Mouse (Mus musculus): Measurements from ENCODE around the gene Zbtb39. TPM values are rescaled to one million over a fixed set of nuclear protein-coding genes. Genes with fewer than 3 reads are reported as not detected.
A peak's percentile ranks its signal among the peaks of the same experiment; 100 is the strongest.

Zbtb39 gene
- polyA plus RNA-seq, 1 experiment from 2014 or later, result 4.3 TPM

DNA sequence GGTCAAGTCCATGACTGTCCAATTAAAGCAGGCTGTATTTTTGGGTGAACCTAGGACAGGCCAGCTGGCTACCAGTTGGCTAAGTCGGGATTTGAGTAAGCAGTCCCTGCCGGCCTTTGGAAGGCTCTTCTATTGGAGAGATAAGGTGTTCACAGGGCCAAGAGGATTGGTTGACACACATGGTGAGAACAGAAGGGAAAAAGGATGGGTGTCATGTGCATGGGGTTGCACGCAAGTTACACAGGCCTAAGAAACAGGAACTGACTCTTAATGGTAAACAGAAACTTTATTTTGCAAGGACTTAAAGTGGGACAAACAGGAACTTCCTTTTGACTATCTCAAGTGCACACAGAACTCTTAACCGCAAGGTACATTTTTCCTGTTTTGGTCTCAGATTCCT, 2.4 kb upstream of the Zbtb39 start:
- H3K36me3 ChIP-seq, result peaks cover 8% of the 10 kb centered on the region
- ATAC-seq (ENCODE audit: insufficient number of reproducible peaks, insufficient read depth, low FRiP score, low TSS enrichment, low read depth), result no peak
- WGBS, result 73% methylated on average over 4 of the region's 4 CpGs
- no peaks in the 10 kb centered on the region; the same call in 1 of the 2 replicates for H3K27me3 ChIP-seq
- H3K9ac ChIP-seq (replicated peaks), result no peak overlapping the region
- H3K9me3 ChIP-seq, result peaks cover 3% of the 10 kb centered on the region; the same call in 1 of the 2 replicates
- H3K4me2 ChIP-seq, result no peak overlapping the region
- no peak overlapping the region for H3K27ac ChIP-seq
- peaks cover 13% of the 10 kb centered on the region for H3K4me1 ChIP-seq (replicated peaks)
- no peak overlapping the region for H3K4me3 ChIP-seq (replicated peaks)

DNA sequence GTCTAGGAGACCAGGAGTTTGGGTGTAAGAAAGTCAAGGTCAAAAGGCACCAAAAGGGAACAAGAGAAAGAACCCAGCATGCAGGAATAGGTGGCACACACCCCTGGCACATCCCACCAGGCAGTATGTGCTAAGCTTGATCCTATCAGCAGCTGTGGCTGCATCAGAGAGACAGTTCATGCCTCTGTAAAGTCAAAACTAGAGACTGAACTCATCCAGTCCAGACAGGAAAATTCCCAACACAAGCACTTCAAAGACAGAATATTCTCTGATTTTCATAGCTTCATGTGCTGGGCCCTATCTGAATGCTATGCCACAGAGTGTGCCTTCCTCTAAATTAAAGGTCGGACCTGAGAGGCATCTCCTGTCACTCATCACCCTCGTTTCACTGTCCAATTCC, 1.8 kb upstream of the Zbtb39 start:
- WGBS, result 30% methylated on average over 2 of the region's 2 CpGs

GRCm38 (mm10) chr10:127738151-127738882, 1.0 kb upstream of the Zbtb39 start:
- Histone ChIP-seq H3K4me2 (peak overlapping the region; percentile 54), H3K9me3 (peaks cover 3% of the 10 kb centered on the region; the same call in 1 of the 2 replicates), H3K27ac (peak overlapping the region; percentile 17; the same call in 1 of the 2 replicates), H3K27me3 (no peaks in the 10 kb centered on the region; the same call in 1 of the 2 replicates), H3K36me3 (peaks cover 22% of the 10 kb centered on the region), H3K4me1 (replicated peaks) (peaks cover 13% of the 10 kb centered on the region), H3K4me3 (replicated peaks) (peak overlapping the region; percentile 99; the same call in 1 of the 2 replicates), H3K9ac (replicated peaks) (no peak overlapping the region)
- WGBS, result 48% methylated on average over 13 of the region's 13 CpGs
- no peak for ATAC-seq (ENCODE audit: insufficient number of reproducible peaks, insufficient read depth, low FRiP score, low TSS enrichment, low read depth)

More for the DNA sequence above, 1.8 kb upstream of the Zbtb39 start:
- ATAC-seq (ENCODE audit: insufficient number of reproducible peaks, insufficient read depth, low FRiP score, low TSS enrichment, low read depth), result no peak
- Histone ChIP-seq H3K4me3 (replicated peaks) (no peak overlapping the region), H3K36me3 (peaks cover 14% of the 10 kb centered on the region), H3K27me3 (no peaks in the 10 kb centered on the region; the same call in 1 of the 2 replicates), H3K9me3 (peaks cover 3% of the 10 kb centered on the region; the same call in 1 of the 2 replicates), H3K9ac (replicated peaks) (no peak overlapping the region), H3K27ac (no peak overlapping the region), H3K4me1 (replicated peaks) (peaks cover 13% of the 10 kb centered on the region), H3K4me2 (no peak overlapping the region)

- under 1% methylated on average over 45 of the region's 55 CpGs for WGBS
- Histone ChIP-seq H3K27ac (peak overlapping the region; percentile 91), H3K4me1 (replicated peaks) (peaks cover 13% of the 10 kb centered on the region), H3K36me3 (peaks cover 35% of the 10 kb centered on the region), H3K9me3 (peaks cover 3% of the 10 kb centered on the region; the same call in 1 of the 2 replicates), H3K4me2 (peak overlapping the region; percentile 82), H3K9ac (replicated peaks) (peak overlapping the region; percentile 99), H3K27me3 (no peaks in the 10 kb centered on the region), H3K4me3 (replicated peaks) (peak overlapping the region; percentile 99)
- peak; percentile 24; the same call in 1 of the 2 replicates for ATAC-seq (ENCODE audit: insufficient number of reproducible peaks, insufficient read depth, low FRiP score, low TSS enrichment, low read depth)
Observed at GRCm38 (mm10) chr10:127739661-127740161, 373 bp downstream of the Zbtb39 start.

DNA sequence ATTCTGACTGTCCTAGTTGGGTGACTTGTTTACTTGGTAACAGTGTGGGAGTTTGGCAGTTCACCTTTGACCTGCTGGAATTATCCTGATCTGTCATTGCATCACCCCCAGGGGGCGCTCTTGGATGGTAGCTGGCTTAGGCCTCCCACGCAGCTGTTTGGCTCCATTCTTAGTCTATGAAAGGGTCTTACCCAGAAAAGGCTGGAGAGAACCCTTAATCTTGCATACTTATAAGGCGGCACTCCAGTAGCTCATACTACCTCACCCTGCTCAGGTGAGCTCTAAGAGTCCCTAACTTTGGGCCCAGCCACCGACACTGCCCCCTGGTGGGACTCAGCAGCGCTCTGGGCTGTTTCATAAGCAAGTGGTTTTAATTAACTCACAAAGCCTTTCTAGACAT, 5.3 kb downstream of the Zbtb39 start:
- Histone ChIP-seq H3K9me3 (no peaks in the 10 kb centered on the region), H3K4me1 (replicated peaks) (peaks cover 21% of the 10 kb centered on the region), H3K9ac (replicated peaks) (no peak overlapping the region), H3K36me3 (peaks cover 75% of the 10 kb centered on the region), H3K27me3 (no peaks in the 10 kb centered on the region; the same call in 1 of the 2 replicates), H3K4me2 (no peak overlapping the region), H3K27ac (no peak overlapping the region), H3K4me3 (replicated peaks) (no peak overlapping the region)
- no peak for ATAC-seq (ENCODE audit: insufficient number of reproducible peaks, insufficient read depth, low FRiP score, low TSS enrichment, low read depth)
- WGBS, result 59% methylated on average over 5 of the region's 5 CpGs

DNA sequence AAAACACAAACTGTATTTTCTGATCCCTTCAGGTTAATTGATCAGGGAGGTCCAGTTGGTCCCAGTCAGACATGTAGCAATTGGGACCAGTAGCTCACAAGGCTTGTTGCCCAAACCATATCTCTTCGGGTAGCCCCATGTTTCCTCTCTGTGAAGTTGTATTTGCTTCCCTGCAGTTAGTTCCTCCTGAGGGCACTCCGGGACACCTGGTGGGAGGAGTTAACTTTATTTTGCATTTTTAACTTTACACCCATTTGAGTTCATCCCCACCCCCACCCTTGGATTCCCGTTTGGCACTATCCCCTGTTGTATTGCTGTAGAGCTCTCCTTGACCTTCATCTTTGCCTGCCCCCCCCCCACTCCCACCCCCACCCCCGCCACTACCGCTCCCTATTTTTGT, 6.5 kb downstream of the Zbtb39 start:
- Histone ChIP-seq H3K27ac (no peak overlapping the region), H3K4me3 (replicated peaks) (no peak overlapping the region), H3K36me3 (peaks cover 79% of the 10 kb centered on the region), H3K27me3 (peaks cover 3% of the 10 kb centered on the region; the same call in 1 of the 2 replicates), H3K4me2 (no peak overlapping the region), H3K4me1 (replicated peaks) (peaks cover 12% of the 10 kb centered on the region), H3K9me3 (no peaks in the 10 kb centered on the region), H3K9ac (replicated peaks) (no peak overlapping the region)
- no peak for ATAC-seq (ENCODE audit: insufficient number of reproducible peaks, insufficient read depth, low FRiP score, low TSS enrichment, low read depth)
- 77% methylated on average over 5 of the region's 5 CpGs for WGBS

- H3K36me3 ChIP-seq, result peaks cover 68% of the 10 kb centered on the region
- H3K27ac ChIP-seq, result no peak overlapping the region
Observed at GRCm38 (mm10) chr10:127747254-127747653, 7.9 kb downstream of the Zbtb39 start.

GRCm38 (mm10) chr10:127748847-127749612, 9.7 kb downstream of the Zbtb39 start:
- Histone ChIP-seq H3K27ac (no peak overlapping the region), H3K4me3 (replicated peaks) (no peak overlapping the region), H3K4me2 (peak overlapping the region; percentile 46; the same call in 1 of the 2 replicates), H3K9ac (replicated peaks) (no peak overlapping the region), H3K4me1 (replicated peaks) (peaks cover 10% of the 10 kb centered on the region), H3K27me3 (peaks cover 3% of the 10 kb centered on the region; the same call in 1 of the 2 replicates), H3K36me3 (peaks cover 50% of the 10 kb centered on the region), H3K9me3 (no peaks in the 10 kb centered on the region)
- ATAC-seq (ENCODE audit: insufficient number of reproducible peaks, insufficient read depth, low FRiP score, low TSS enrichment, low read depth), result no peak
- WGBS, result 13% methylated on average over 8 of the region's 8 CpGs

More at GRCm38 (mm10) chr10:127747254-127747653, 7.9 kb downstream of the Zbtb39 start:
- ATAC-seq (ENCODE audit: insufficient number of reproducible peaks, insufficient read depth, low FRiP score, low TSS enrichment, low read depth), result no peak
- no peak overlapping the region for H3K9ac ChIP-seq (replicated peaks)
- no peak overlapping the region for H3K4me3 ChIP-seq (replicated peaks)
- H3K4me2 ChIP-seq, result no peak overlapping the region
- H3K4me1 ChIP-seq (replicated peaks), result peaks cover 10% of the 10 kb centered on the region
- WGBS, result 94% methylated on average over 8 of the region's 8 CpGs
- H3K9me3 ChIP-seq, result no peaks in the 10 kb centered on the region
- H3K27me3 ChIP-seq, result peaks cover 3% of the 10 kb centered on the region; the same call in 1 of the 2 replicates

DNA sequence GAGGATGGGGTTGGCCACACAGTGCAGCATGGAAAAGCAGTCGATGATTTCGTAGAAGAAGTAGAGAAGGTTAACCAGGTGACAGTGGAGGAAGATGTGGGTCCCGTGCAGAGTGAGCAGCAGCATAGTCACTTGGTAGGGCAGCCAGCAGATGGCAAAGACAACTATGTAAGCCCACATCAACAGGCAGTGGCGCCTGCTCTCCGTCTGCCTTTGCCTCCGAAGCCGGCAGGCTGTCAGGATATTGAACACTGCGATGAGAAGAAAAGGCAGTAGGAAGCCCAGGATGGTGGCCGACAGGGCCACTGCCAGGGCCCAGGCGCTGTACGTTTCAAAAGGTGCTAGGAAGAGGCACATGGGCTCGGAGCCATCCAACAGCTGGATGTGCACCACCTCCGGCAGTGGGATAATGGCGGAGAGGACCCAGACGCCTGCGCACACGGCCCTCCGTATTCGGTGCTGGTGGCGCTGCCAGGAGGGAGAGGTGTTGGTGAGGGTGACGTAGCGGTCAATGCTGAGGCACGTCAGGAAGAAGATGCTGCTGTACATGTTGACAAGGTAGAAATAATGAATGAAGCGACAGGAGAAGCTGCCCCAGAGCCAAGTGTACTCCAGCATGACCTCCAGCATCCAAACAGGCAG, 10.9 kb downstream of the Zbtb39 start:
- peaks cover 10% of the 10 kb centered on the region for H3K4me1 ChIP-seq (replicated peaks)
- H3K4me2 ChIP-seq, result peak overlapping the region; percentile 46
- no peak for ATAC-seq (ENCODE audit: insufficient number of reproducible peaks, insufficient read depth, low FRiP score, low TSS enrichment, low read depth)
- peaks cover 38% of the 10 kb centered on the region for H3K36me3 ChIP-seq
- no peak overlapping the region for H3K27ac ChIP-seq
- peaks cover 3% of the 10 kb centered on the region; the same call in 1 of the 2 replicates for H3K27me3 ChIP-seq
- no peak overlapping the region for H3K9ac ChIP-seq (replicated peaks)
- H3K9me3 ChIP-seq, result no peaks in the 10 kb centered on the region
- H3K4me3 ChIP-seq (replicated peaks), result 0 out of 2 replicates have a peak overlapping the region, but pooled peaks have one; percentile 17
- 47% methylated on average over 24 of the region's 24 CpGs for WGBS

GRCm38 (mm10) chr10:127751548-127751947, 12.2 kb downstream of the Zbtb39 start, which contains the start of gene Gpr182:
Gene Gpr182, minus strand, starts transcription at chr10:127751732.
- Histone ChIP-seq H3K9me3 (no peaks in the 10 kb centered on the region), H3K27me3 (peaks cover 3% of the 10 kb centered on the region; the same call in 1 of the 2 replicates), H3K4me3 (replicated peaks) (no peak within 1 kb of the TSS), H3K4me1 (replicated peaks) (peaks cover 10% of the 10 kb centered on the region), H3K9ac (replicated peaks) (no peak within 1 kb of the TSS), H3K4me2 (peak within 1 kb of the TSS; percentile 46; the same call in 1 of the 2 replicates), H3K27ac (no peak within 1 kb of the TSS), H3K36me3 (peaks cover 25% of the 10 kb centered on the region)
- ATAC-seq (ENCODE audit: insufficient number of reproducible peaks, insufficient read depth, low FRiP score, low TSS enrichment, low read depth), result no peak
- WGBS, result 48% methylated on average over 8 of the region's 8 CpGs

All from limb, embryonic 12.5 days (tissue).